Mouse (Mus musculus) thymus, postnatal 14 days (tissue): ENCODE measurements around the gene Vapb.

Experiments
- DNase-seq: peaks from one replicate; pipeline ENCODE4 v3.0.0; 2021

The Vapb gene

GRCm38 (mm10) chr2:173794531-173795510 lies 57.5 kb downstream of the Vapb start:
- no peak for DNase-seq

DNA sequence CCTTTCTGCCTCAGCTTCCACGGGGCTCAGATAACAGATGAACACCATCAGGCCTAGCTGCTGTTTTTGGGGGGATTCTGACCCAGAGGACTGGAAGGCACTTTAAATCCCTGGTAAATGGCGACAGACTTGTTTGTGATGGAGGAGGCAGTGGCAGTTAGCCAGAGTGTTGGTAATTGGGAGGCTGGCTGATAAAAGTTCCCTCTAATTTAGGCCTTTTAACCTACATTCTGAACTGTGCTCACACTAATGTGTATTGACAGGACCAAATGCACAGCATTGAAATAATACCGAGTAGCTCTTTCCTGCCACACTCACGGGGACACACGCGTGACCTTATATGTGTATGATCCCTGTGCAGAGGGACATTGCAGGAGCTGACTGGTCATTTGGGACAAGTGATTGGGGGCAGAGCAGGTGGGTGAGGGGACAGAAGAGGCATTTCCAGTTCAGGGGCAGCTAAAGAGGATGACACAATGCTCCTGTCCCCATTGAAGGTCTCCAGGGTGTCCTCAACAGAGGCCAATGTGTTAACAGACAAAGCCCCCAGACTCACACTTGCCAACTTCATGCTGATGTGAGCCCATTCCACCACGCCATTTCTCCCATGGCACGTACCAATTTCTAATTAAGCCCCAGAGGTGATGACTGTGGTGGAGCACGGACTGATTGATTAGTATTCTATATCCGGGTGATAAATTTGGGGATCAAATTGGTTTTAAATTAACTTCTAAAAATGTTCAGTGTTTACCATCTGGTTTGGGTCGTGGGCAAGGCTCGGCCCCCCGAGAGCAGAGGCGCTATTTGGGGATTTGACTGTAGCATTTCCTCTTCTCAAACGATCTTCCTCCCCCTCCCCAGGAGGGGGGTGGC lies 58.7 kb downstream of the Vapb start:
- DNase-seq: no peak

GRCm38 (mm10) chr2:173796674-173796963 lies 59.3 kb downstream of the Vapb start:
- no peak for DNase-seq

GRCm38 (mm10) chr2:173799513-173799912 lies 62.2 kb downstream of the Vapb start:
- DNase-seq: no peak

DNA sequence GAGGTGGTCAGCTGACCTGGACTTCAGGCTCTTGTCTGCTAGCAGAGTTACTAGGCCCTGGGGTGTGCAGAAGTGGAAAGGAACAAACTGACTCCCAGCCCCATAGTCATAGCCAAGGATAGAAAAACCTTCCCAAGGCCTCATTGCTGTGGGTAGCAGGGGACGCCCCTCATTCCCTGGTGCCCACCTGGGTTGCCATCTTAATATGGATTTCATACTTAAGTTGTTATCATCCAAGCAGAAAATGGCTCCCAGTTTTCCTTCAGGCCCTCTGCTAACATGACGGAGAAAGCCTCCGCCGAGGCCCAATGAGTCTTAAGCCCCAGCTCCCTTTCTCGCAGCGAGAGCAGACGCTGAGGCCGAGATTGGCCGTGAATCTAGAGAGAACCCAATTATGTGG lies 63.3 kb downstream of the Vapb start:
- DNase-seq: no peak

GRCm38 (mm10) chr2:173801405-173801876 lies 64.1 kb downstream of the Vapb start:
- DNase-seq: no peak

- no peak for DNase-seq
These were observed 64.9 kb downstream of the Vapb start for GRCm38 (mm10) chr2:173802176-173802575.

DNA sequence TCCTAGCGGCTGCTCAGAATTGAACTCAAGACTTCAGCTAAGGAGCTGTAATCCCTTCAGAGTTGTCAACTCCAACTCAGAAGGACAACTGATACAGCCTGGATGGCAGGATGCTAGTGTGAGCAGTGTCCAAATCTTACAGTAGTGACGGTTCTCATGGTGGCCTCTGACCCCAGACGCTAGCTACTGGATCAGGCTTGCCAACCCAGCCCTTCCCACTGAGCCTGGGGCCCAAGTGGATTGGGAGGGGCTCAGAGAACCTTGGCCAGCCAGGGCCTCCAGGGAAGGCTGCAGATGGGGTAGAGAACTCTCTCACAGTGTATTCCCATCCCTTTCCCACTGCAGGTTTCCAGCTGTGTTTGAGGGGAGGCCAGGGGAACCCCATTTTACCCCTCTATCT lies 65.6 kb downstream of the Vapb start:
- DNase-seq: no peak

GRCm38 (mm10) chr2:173803827-173804226 lies 66.5 kb downstream of the Vapb start:
- no peak for DNase-seq

GRCm38 (mm10) chr2:173806621-173807020 lies 69.3 kb downstream of the Vapb start:
- no peak for DNase-seq

DNA sequence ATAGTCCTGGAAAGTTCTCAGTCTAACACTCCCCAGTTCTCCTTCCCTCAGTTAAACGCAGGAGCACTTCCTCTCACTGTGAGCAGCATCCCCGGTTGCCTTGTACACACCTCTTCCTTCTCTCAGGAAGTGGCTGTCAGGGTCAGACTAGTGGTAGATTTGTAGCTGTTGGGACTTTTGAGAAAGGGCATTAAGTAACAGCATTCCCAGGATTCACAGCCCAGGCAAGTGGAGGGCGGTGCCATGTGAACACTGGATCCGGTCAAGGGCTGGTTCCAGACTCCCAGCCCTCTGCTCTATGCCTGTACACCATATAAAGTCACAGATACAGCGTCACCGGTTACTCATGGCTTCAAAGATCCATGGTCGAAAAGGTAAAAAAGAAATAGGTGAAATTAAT lies 71.6 kb downstream of the Vapb start:
- no peak for DNase-seq

- DNase-seq: no peak
These were observed 72.9 kb downstream of the Vapb start for GRCm38 (mm10) chr2:173810036-173810850.

GRCm38 (mm10) chr2:173810851-173811130 lies 73.5 kb downstream of the Vapb start:
- DNase-seq: no peak

DNA sequence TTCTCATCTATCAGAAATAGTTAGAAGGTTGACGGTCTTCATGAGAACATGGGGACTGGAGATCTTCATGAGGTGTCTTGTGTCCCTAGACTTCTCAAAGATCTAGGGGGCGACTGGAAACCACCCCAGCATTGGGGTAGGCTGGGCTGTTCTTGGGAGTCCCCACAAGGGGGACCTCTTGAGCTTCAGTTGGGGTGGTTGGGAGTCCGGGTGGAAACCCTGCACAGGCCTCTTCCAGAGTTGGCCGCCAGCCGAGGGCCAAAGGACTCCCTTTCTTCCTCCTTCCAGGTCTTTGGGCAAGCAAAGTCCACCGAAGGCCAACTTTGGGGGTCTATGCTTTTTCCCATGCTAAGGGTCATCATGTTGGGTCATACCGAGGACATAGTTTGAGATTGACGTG lies 74.5 kb downstream of the Vapb start:
- peak; percentile 67 for DNase-seq

DNA sequence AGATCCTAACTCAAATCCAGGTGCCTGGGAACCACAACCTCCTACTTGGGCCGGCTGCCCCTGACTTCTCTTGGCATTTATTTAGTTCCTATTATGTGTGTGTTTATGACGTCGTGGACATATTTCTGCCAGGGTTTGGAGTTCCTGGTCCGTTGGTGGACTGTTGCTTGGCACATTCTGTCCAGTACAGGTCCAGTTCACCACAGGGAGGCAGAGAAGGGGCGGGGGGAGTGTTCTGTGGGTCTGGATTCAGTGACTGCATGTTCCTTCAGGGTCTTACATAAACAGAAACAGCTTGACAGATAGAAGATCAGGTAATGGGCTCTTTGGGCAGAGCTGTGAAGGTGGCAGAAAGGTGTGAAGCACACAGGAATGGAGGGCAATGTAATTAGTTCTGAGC lies 75.8 kb downstream of the Vapb start:
- no peak for DNase-seq

GRCm38 (mm10) chr2:173826287-173826686 lies 89.0 kb downstream of the Vapb start:
- DNase-seq: no peak

- no peak for DNase-seq
These were observed 89.9 kb downstream of the Vapb start for GRCm38 (mm10) chr2:173827228-173827627.

DNA sequence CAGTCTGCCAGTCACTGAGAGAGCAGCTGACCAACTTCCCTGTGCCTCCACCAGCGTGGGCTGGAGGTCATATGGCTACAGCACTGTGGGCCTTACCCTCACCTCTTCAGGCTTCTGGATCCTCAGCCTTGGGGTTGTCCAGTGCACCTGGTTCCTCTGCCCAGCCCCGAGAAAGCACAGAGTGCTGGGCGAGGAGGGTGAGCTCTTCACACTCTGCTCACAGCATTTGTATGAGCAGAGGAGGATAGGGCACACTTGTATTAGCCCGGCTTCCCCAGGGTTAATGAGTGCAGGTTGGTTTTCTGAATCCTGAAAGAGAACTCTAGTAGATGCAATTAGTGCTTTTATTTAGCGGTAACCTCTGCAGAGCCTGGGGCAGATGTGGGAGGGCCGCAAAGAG lies 90.8 kb downstream of the Vapb start:
- DNase-seq: no peak

DNA sequence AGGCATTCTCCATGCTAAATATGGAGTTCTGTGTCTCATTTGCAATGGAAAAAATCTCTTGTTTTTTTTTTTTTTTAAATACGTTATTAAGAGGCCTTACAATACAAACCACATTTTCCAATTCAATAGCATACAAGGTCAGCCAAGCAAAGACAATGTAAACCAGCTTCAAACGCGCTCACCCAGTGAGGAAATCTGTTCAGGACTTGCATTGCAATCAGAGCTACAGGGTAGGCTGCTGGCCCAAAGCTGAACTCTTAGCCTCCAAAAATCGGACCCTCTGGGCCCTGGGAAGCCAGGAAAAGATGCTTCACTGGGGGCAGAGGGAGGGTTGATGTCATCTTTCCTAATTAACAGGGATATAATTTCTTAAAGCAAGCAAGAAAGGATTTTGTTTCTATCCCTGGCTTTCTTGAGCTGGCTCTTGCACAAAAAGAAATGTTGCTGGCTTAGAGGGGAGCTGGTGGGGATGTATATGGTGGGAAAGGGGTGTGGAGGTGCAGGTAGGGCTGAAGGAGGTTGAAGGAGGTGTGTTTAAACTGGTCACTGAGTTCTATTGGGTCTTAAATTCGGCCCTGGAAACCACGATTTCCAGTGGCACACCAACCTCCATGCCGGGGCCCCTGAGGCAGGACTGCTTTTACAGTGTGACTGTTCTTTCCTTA lies 95.6 kb downstream of the Vapb start:
- no peak for DNase-seq
